Mouse (Mus musculus) yolk sac, embryonic 10.5 days (tissue): ENCODE measurements around the gene 6030445D17Rik.
A peak's percentile ranks its signal among the peaks of the same experiment; 100 is the strongest.

Experiments
- DNase-seq: peaks from one replicate; pipeline ENCODE4 v3.0.0-alpha.2; 2017; ENCODE audit warnings: low spot score

The 6030445D17Rik gene

GRCm38 (mm10) chr4:136462086-136462838 lies at the start of gene 6030445D17Rik:
6030445D17Rik (plus strand) TSS chr4:136462250.
- DNase-seq, result peak; percentile 83

GRCm38 (mm10) chr4:136415477-136415876 lies 46.6 kb upstream of the 6030445D17Rik start:
- DNase-seq, result no peak

GRCm38 (mm10) chr4:136418962-136419361 lies 43.1 kb upstream of the 6030445D17Rik start:
- no peak for DNase-seq

GRCm38 (mm10) chr4:136419386-136419785 lies 42.7 kb upstream of the 6030445D17Rik start:
- no peak for DNase-seq

- no peak for DNase-seq
These were observed 38.8 kb upstream of the 6030445D17Rik start, which contains the start of gene Htr1d for GRCm38 (mm10) chr4:136423224-136423623. Htr1d (plus strand) TSS chr4:136423524.

GRCm38 (mm10) chr4:136424120-136424999 lies 37.7 kb upstream of the 6030445D17Rik start:
- peak; percentile 26 for DNase-seq

- peak; percentile 23 for DNase-seq
These were observed 37.1 kb upstream of the 6030445D17Rik start for GRCm38 (mm10) chr4:136425000-136425288.

- no peak for DNase-seq
These were observed 31.3 kb upstream of the 6030445D17Rik start for GRCm38 (mm10) chr4:136430609-136431375.

- peak; percentile 41 for DNase-seq
These were observed 30.7 kb upstream of the 6030445D17Rik start for GRCm38 (mm10) chr4:136431376-136431693.

GRCm38 (mm10) chr4:136434029-136434428 lies 28.0 kb upstream of the 6030445D17Rik start:
- DNase-seq, result no peak

- no peak for DNase-seq
These were observed 22.9 kb upstream of the 6030445D17Rik start for GRCm38 (mm10) chr4:136439106-136439505.

- no peak for DNase-seq
These were observed 20.6 kb upstream of the 6030445D17Rik start for GRCm38 (mm10) chr4:136441354-136442043.

GRCm38 (mm10) chr4:136444561-136444960 lies 17.5 kb upstream of the 6030445D17Rik start:
- DNase-seq, result no peak

- DNase-seq, result no peak
These were observed 12.3 kb upstream of the 6030445D17Rik start for GRCm38 (mm10) chr4:136449795-136450194.

- DNase-seq, result peak; percentile 33
These were observed 11.8 kb upstream of the 6030445D17Rik start for GRCm38 (mm10) chr4:136450271-136450670.

- DNase-seq, result peak; percentile 82
These were observed 10.5 kb upstream of the 6030445D17Rik start for GRCm38 (mm10) chr4:136451564-136451963.

- no peak for DNase-seq
These were observed 9.8 kb upstream of the 6030445D17Rik start for GRCm38 (mm10) chr4:136452286-136452685.

GRCm38 (mm10) chr4:136452792-136453191 lies 9.3 kb upstream of the 6030445D17Rik start:
- DNase-seq, result peak; percentile 86

GRCm38 (mm10) chr4:136454850-136455260 lies 7.2 kb upstream of the 6030445D17Rik start:
- peak; percentile 80 for DNase-seq

- DNase-seq, result no peak
These were observed 5.4 kb upstream of the 6030445D17Rik start for GRCm38 (mm10) chr4:136456516-136457218.

- no peak for DNase-seq
These were observed 3.8 kb upstream of the 6030445D17Rik start for GRCm38 (mm10) chr4:136458276-136458675.
